Mouse (Mus musculus): ENCODE measurements at regions not wholly inside any gene's neighbourhood (a gene's known extent, or its start where the extent isn't known, plus 50 kb on each side); places are given as distances from the start of the nearest gene placed in this dataset.

- no peak for DNase-seq
These were observed 369.0 kb upstream of the Pbx1 start for GRCm38 (mm10) chr1:168801046-168801445.

- no peak for DNase-seq
These were observed 354.7 kb upstream of the Pbx1 start for GRCm38 (mm10) chr1:168786731-168787130.

GRCm38 (mm10) chr1:168783851-168784250 is 351.8 kb upstream of the Pbx1 start:
- no peak for DNase-seq

DNA sequence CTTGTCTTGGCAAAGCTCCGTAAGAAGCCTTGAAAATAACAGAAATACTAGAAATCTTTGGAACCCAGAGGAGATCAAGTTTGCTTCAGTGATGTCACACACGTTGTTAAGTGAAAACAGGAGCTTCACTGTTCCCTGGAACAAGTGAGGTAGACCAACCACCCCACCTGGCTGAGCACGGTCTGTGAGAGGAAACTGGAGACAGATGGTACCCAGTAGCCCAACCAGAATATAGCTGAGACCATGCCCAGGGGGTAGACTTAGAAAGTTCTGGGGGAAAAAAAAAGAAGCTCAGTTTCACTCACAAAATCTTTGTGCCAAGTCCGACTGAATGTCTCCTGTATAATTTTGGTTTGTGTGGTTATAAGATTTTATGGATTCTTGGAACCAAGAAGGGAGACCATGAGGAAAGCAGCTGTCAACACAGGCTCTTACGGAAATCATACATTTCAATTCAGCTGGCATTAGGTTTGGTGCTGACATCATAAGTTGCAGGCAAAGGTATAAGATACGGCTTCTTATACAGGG is 332.4 kb upstream of the Pbx1 start:
- no peak for DNase-seq

GRCm38 (mm10) chr1:168761095-168761494 is 329.0 kb upstream of the Pbx1 start:
- no peak for DNase-seq

DNA sequence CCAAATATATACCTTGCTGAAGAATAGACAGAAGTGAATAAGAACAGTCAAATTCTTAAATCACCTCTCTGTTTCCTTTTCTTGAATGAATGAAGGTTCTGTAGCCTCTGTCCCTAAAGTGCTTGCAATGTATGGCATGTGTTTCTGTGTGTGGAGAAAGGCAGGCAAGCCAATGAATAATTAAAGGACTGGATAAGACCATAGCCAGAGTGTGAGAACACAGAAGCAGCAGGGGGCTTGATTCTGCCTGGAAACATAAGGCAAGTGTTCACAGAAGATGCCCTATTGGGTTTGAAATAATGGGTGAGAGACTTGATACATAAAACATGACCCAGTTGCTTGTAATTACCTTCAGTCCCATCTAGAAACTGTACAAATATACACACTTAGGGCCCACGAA is 328.2 kb upstream of the Pbx1 start:
- peak; percentile 13 to 36 for DNase-seq

DNA sequence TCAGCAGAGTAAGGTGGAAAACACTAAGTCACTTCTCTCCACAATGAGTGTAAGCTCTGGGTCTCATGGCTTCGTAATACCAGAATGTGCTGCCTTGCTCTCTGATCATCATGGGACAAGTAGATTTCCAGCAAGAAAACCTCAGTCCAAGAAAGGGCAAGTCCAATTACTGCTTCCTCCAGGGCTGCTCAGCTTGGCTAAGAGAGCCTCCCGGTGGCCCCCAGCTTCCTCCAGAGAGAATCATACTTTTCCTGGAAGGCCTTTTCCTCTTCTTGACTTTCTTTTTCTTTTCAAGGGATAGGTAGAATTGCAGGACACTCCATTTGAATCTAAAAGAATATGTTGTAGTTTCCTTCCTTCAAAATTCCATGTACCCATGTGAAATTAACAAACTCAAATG is 326.8 kb upstream of the Pbx1 start:
- no peak for DNase-seq

GRCm38 (mm10) chr1:168754196-168754595 is 322.1 kb upstream of the Pbx1 start:
- DNase-seq = no peak

DNA sequence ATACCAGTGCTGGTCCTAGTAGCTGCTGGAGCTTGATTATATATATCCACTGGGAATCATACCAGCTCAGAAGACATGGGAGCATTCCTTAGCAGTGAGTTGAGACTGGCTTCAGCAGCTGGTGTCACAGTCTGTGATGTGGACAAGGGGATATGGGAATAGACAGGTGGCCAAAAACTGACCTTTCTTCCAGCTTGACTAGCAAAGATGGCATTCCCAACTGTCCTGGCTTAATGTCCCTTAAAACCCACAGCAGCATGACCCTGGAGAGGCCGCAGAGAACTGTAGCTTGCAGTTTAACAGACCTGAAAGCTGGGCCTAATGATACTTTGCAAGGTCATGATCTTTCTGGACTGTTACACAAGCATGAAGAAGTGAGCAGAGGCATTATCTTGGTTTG is 311.4 kb upstream of the Pbx1 start:
- DNase-seq = no peak

DNA sequence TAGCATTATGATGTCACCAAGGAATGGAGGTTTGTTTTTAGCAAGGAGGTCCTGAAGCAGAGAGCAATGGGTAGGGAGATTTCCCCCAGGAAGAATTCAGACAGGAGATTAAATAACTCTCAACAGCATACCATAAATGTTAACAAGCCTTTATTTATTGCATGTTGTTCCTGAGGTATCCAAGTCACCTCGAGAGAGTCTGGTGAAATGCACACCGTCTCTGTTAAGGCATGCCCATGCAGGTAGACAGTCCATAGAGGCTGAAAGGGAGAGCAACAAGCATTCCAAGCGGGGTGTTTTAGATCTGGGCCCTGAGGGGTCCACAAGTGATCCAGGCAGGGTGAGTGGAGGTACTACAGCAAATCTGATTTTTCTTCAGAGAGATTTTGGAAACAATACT is 305.9 kb upstream of the Pbx1 start:
- DNase-seq = no peak

GRCm38 (mm10) chr1:168737277-168737863 is 305.3 kb upstream of the Pbx1 start:
- DNase-seq = no peak

DNA sequence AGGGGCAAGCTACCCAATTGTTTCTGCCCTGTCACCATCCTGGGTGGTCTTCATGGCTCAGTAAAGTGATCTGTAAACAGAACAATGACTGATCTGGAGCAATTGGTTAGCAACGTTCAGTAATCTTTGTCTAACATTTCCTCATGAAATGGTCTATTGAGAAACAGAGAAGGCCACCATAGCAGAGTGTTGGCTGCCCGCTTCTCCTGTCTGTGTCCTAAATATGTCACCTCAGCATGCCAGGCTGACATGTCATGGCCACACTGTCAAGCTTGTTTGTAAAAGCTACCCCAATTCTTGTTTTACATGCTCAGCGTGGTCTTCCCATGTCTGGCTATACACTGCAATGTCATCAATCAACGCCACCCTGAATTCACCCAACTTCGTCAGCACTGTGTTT is 301.0 kb upstream of the Pbx1 start:
- no peak for DNase-seq

DNA sequence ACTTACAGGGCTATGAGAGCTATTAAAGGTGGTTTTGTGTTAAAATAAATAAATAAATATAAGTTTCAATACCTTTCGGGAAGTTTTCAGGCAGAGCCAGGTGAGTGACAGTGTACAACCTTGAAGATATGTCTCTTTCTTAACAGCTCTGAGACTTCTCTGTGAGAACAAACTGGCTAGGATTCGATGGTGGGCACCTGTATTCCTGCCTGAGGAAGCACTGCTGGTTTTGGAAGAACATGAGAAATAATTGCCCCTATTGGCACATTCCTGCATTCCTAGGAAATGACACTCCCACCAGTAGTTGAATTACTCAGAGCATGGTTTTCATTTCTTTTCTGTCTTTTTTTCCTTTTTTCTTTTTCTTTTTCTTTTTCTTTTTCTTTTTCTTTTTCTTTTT is 277.8 kb upstream of the Pbx1 start:
- DNase-seq = no peak

GRCm38 (mm10) chr1:168709017-168709681 is 277.1 kb upstream of the Pbx1 start:
- peak; percentile 12 to 18 for DNase-seq

DNA sequence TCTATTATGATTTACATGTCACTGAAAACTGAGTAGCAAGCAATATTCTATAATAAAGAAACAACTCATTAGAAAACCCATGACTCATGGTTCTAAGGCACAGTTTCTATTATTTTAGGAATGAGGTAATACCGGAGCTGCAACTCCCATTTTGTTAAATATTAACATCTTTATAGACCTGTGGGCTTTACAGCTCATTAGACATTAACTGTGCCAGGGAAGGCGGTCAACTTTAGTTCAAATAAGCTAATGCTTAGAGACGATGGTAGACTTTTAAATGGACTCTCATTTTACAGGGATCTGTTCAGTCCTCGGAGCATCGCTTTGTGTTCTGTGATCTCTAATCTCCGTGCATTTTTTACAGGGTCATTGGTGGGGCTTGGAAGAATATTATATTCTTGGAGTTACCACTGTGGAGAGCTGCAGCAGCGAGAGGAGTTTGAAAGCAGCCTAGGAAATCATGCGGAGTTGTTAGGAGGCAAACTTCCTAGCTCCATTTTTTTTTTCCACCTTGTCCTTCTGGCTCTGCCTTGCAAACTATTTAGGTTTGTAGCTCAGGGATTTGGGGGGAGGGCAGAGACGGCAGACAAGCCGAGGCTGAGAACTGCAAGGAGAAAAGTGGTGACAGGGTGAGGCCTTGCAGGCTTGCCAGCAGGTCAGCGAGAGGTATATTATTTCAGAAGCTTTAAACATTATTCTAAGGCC is 276.2 kb upstream of the Pbx1 start:
- peak in 1 of 2 experiments; percentile 6 for DNase-seq

GRCm38 (mm10) chr1:168697386-168697785 is 265.3 kb upstream of the Pbx1 start:
- peak; percentile 42 to 65 for DNase-seq

- DNase-seq = no peak
These were observed 254.8 kb upstream of the Pbx1 start for GRCm38 (mm10) chr1:168686821-168687220.

DNA sequence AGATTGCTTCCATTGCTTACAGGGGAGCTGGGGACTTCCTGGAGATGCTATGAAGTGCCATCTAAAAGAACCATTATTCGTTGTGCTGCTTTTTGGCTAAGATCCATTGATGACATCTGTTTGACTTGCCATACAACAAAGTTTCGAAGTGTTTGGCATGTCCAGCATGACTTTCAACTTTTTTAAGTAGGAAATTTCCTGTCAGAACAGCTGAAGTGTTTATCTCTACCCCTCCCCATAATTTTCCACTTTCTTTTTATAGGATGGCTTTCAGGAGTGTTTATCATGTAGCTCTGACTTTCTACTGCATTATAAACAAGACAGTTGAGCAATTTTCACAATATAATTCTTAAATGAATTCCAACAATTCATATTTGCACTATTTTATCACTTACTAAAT is 253.1 kb upstream of the Pbx1 start:
- DNase-seq = no peak

- DNase-seq = no peak
These were observed 249.8 kb upstream of the Pbx1 start for GRCm38 (mm10) chr1:168681685-168682491.

DNA sequence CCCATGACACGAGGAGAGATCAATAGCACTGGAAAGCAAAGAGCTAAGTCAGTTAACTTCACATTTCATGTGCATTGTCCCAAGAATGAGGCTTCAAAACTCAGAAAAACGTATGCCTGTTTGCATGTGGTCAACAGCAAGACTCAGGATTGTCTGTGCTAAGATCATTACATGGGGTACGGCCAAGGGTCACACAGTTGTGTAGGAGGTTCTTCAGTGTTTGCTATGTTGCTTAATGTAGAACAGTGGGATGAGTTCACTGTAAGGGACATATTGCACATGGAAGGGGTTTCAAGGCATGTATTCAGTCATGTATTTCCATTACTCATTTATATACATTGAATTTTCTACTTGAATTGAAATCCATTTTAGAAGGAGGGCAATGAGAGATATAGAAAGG is 248.6 kb upstream of the Pbx1 start:
- DNase-seq = no peak

GRCm38 (mm10) chr1:168676418-168677413 is 244.6 kb upstream of the Pbx1 start:
- peak; percentile 40 to 51 for DNase-seq

DNA sequence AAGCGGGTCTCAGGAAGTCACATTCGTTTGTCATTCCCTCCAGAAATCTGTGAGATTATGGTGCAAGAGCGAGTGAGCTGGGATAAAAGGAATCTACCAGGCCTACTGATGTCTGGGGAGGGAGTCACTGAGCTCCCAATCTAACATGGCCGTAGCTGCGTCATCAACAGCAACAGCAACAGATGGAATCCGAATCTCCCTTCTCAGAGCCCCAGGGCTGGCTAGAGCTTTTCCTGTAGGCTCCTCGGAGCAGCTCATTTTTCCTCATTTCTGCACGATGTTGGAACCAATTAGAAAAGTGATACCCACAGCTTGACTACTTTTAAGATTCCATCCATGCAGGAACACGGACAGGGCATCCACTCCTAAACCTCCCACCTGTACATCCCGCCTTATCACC is 243.7 kb upstream of the Pbx1 start:
- DNase-seq = peak in 1 of 2 experiments; percentile 6
